Mouse (Mus musculus): ENCODE measurements at regions not wholly inside any gene's neighbourhood (a gene's known extent, or its start where the extent isn't known, plus 50 kb on each side); places are given as distances from the start of the nearest gene placed in this dataset.

- DNase-seq (ENCODE audit: low read depth, low spot score) = no peak
Measured at GRCm38 (mm10) chr1:23462411-23462810, 64.8 kb upstream of the Ogfrl1 start.

GRCm38 (mm10) chr1:23464081-23464480, 66.5 kb upstream of the Ogfrl1 start:
- no peak for DNase-seq (ENCODE audit: low read depth, low spot score)

- no peak for DNase-seq (ENCODE audit: low read depth, low spot score)
Measured at GRCm38 (mm10) chr1:23466340-23466739, 68.8 kb upstream of the Ogfrl1 start.

GRCm38 (mm10) chr1:23467405-23467804, 69.8 kb upstream of the Ogfrl1 start:
- DNase-seq (ENCODE audit: low read depth, low spot score) = no peak

- DNase-seq (ENCODE audit: low read depth, low spot score) = no peak
Measured at GRCm38 (mm10) chr1:23480776-23481320, 83.3 kb upstream of the Ogfrl1 start.

- no peak for DNase-seq (ENCODE audit: low read depth, low spot score)
Measured at GRCm38 (mm10) chr1:23484566-23484965, 87.0 kb upstream of the Ogfrl1 start.

- no peak for DNase-seq (ENCODE audit: low read depth, low spot score)
Measured at GRCm38 (mm10) chr1:23485150-23485775, 87.7 kb upstream of the Ogfrl1 start.

- DNase-seq (ENCODE audit: low read depth, low spot score) = no peak
Measured at GRCm38 (mm10) chr1:23487031-23487430, 89.5 kb upstream of the Ogfrl1 start.

- no peak for DNase-seq (ENCODE audit: low read depth, low spot score)
Measured at GRCm38 (mm10) chr1:23490640-23491039, 93.1 kb upstream of the Ogfrl1 start.

- no peak for DNase-seq (ENCODE audit: low read depth, low spot score)
Measured at GRCm38 (mm10) chr1:23491041-23491440, 93.5 kb upstream of the Ogfrl1 start.

- no peak for DNase-seq (ENCODE audit: low read depth, low spot score)
Measured at GRCm38 (mm10) chr1:23492981-23493380, 95.4 kb upstream of the Ogfrl1 start.

GRCm38 (mm10) chr1:23495412-23495811, 97.8 kb upstream of the Ogfrl1 start:
- DNase-seq (ENCODE audit: low read depth, low spot score) = no peak

- peak; percentile 24 for DNase-seq (ENCODE audit: low read depth, low spot score)
Measured at GRCm38 (mm10) chr1:23520113-23520512, 122.5 kb upstream of the Ogfrl1 start.

GRCm38 (mm10) chr1:23532659-23533058, 135.1 kb upstream of the Ogfrl1 start:
- no peak for DNase-seq (ENCODE audit: low read depth, low spot score)

GRCm38 (mm10) chr1:23536621-23537020, 139.0 kb upstream of the Ogfrl1 start:
- DNase-seq (ENCODE audit: low read depth, low spot score) = no peak

GRCm38 (mm10) chr1:23538419-23538818, 140.8 kb upstream of the Ogfrl1 start:
- DNase-seq (ENCODE audit: low read depth, low spot score) = no peak

GRCm38 (mm10) chr1:23540594-23540993, 143.0 kb upstream of the Ogfrl1 start:
- DNase-seq (ENCODE audit: low read depth, low spot score) = no peak

GRCm38 (mm10) chr1:23555794-23556193, 158.2 kb upstream of the Ogfrl1 start:
- DNase-seq (ENCODE audit: low read depth, low spot score) = no peak

GRCm38 (mm10) chr1:23568106-23568505, 170.5 kb upstream of the Ogfrl1 start:
- DNase-seq (ENCODE audit: low read depth, low spot score) = no peak

- no peak for DNase-seq (ENCODE audit: low read depth, low spot score)
Measured at GRCm38 (mm10) chr1:23574461-23574860, 176.9 kb upstream of the Ogfrl1 start.

- no peak for DNase-seq (ENCODE audit: low read depth, low spot score)
Measured at GRCm38 (mm10) chr1:23575005-23575404, 177.4 kb upstream of the Ogfrl1 start.

GRCm38 (mm10) chr1:23575515-23575914, 177.9 kb upstream of the Ogfrl1 start:
- DNase-seq (ENCODE audit: low read depth, low spot score) = no peak

- no peak for DNase-seq (ENCODE audit: low read depth, low spot score)
Measured at GRCm38 (mm10) chr1:23576150-23576549, 178.6 kb upstream of the Ogfrl1 start.

Measured in forelimb bud, embryonic 11.5 days (tissue).